ENCODE assay signal across 7 mouse cellular contexts in genomic region chr10:86302761-86303494, GRCm38 (mm10). TPM values are rescaled to one million over a fixed set of nuclear protein-coding genes. Genes with fewer than 3 reads are reported as not detected.
DNase-seq lines count a peak whose midpoint lies in the region; ATAC-seq lines count a peak whose summit lies in the region.

No protein-coding gene starts in this region.

- peaks cover 50% of the 10 kb centered on the region for H3K4me1 ChIP-seq in embryonic facial prominence, embryonic 10.5 days
- peaks cover 52% of the 10 kb centered on the region for H3K4me1 ChIP-seq in limb, embryonic 10.5 days
- peaks cover 12% of the 10 kb centered on the region for H3K4me1 ChIP-seq in midbrain, embryonic 11.5 days (ENCODE audit: control insufficient read depth, insufficient read depth, low read length)
- H3K4me1 ChIP-seq in stomach, embryonic 14.5 days (ENCODE audit: control insufficient read depth, insufficient read depth, low read length): peaks cover 15% of the 10 kb centered on the region; the same call in 1 of the 2 replicates

- H3K27ac ChIP-seq in embryonic facial prominence, embryonic 10.5 days (replicated peaks): no peak overlapping the region
- peak overlapping the region; percentile 19; the same call in 1 of the 2 replicates for H3K27ac ChIP-seq in limb, embryonic 10.5 days
- no peak overlapping the region for H3K27ac ChIP-seq in midbrain, embryonic 11.5 days (ENCODE audit: low read depth, low read length)
- H3K27ac ChIP-seq in stomach, embryonic 14.5 days (ENCODE audit: low read length): no peak overlapping the region; the same call in 1 of the 2 replicates

- no peak overlapping the region for H3K4me2 ChIP-seq in midbrain, embryonic 11.5 days
- H3K4me2 ChIP-seq in stomach, embryonic 14.5 days (replicated peaks; ENCODE audit: low read depth, low read length): peak overlapping the region; percentile 86

- WGBS in embryonic facial prominence, embryonic 10.5 days: 24% methylated on average over 8 of the region's 8 CpGs
- WGBS in limb, embryonic 10.5 days: 34% methylated on average over 8 of the region's 8 CpGs
- WGBS in midbrain, embryonic 11.5 days: 28% methylated on average over 8 of the region's 8 CpGs
- 15% methylated on average over 8 of the region's 8 CpGs for WGBS in stomach, embryonic 14.5 days

- ATAC-seq in midbrain, embryonic 11.5 days (ENCODE audit: low FRiP score): no peak
- no peak; the same call in 1 of the 2 replicates for ATAC-seq in stomach, embryonic 14.5 days (ENCODE audit: insufficient number of reproducible peaks, insufficient read depth, low FRiP score, low read depth)

- H3K9ac ChIP-seq in midbrain, embryonic 11.5 days (ENCODE audit: low read length): no peak overlapping the region
- H3K9ac ChIP-seq in stomach, embryonic 14.5 days (replicated peaks; ENCODE audit: low read depth, low read length): no peak overlapping the region

- peak; percentile 39 to 63 for DNase-seq in adrenal gland, postnatal 4 days (ENCODE audit: low spot score in 2 of 2)
- DNase-seq in embryonic facial prominence, embryonic 10.5 days (ENCODE audit: low spot score): peak; percentile 68
- DNase-seq in heart, adult 18-20 months: peak; percentile 86 to 92
- peak; percentile 83 for DNase-seq in kidney, adult 18-20 months
- peak; percentile 60 for DNase-seq in limb, embryonic 10.5 days (ENCODE audit: low spot score)
- DNase-seq in midbrain, embryonic 11.5 days (ENCODE audit: low spot score, missing footprints): peak; percentile 90

- H3K27me3 ChIP-seq in embryonic facial prominence, embryonic 10.5 days (replicated peaks; ENCODE audit: low read depth, poor library complexity, severe bottlenecking): peaks cover 39% of the 10 kb centered on the region
- peaks cover 15% of the 10 kb centered on the region for H3K27me3 ChIP-seq in limb, embryonic 10.5 days (ENCODE audit: low read depth, poor library complexity, severe bottlenecking)
- H3K27me3 ChIP-seq in midbrain, embryonic 11.5 days (ENCODE audit: control insufficient read depth, insufficient read depth, low read length): no peaks in the 10 kb centered on the region; the same call in 1 of the 2 replicates
- no peaks in the 10 kb centered on the region for H3K27me3 ChIP-seq in stomach, embryonic 14.5 days (ENCODE audit: control insufficient read depth, insufficient read depth, low read length)

- H3K9me3 ChIP-seq in embryonic facial prominence, embryonic 10.5 days: no peaks in the 10 kb centered on the region
- H3K9me3 ChIP-seq in limb, embryonic 10.5 days (replicated peaks): no peaks in the 10 kb centered on the region
- H3K9me3 ChIP-seq in midbrain, embryonic 11.5 days (ENCODE audit: control insufficient read depth, low read length): no peaks in the 10 kb centered on the region
- H3K9me3 ChIP-seq in stomach, embryonic 14.5 days (ENCODE audit: control insufficient read depth, low read depth, low read length): no peaks in the 10 kb centered on the region

- peaks cover 14% of the 10 kb centered on the region for H3K36me3 ChIP-seq in embryonic facial prominence, embryonic 10.5 days (replicated peaks)
- H3K36me3 ChIP-seq in limb, embryonic 10.5 days: peaks cover 22% of the 10 kb centered on the region
- H3K36me3 ChIP-seq in midbrain, embryonic 11.5 days (ENCODE audit: control insufficient read depth, insufficient read depth, low read length): no peaks in the 10 kb centered on the region
- H3K36me3 ChIP-seq in stomach, embryonic 14.5 days (ENCODE audit: control insufficient read depth, insufficient read depth, low read length): peaks cover 7% of the 10 kb centered on the region

- peak overlapping the region; percentile 64 for H3K4me3 ChIP-seq in embryonic facial prominence, embryonic 10.5 days
- H3K4me3 ChIP-seq in limb, embryonic 10.5 days: peak overlapping the region; percentile 84
- no peak overlapping the region for H3K4me3 ChIP-seq in midbrain, embryonic 11.5 days (ENCODE audit: low read depth, low read length)
- H3K4me3 ChIP-seq in stomach, embryonic 14.5 days (ENCODE audit: low read depth, low read length): peak overlapping the region; percentile 71

RNA-seq across cellular contexts. Expression of gene Timp3, which starts 2.8 kb away (rescaled TPM):
- 100 to 1,000 TPM; 314 to 316 TPM for total RNA-seq in adrenal gland, postnatal 4 days (2021)
- 29.4 and 36.3 TPM in 2 replicates for polyA plus RNA-seq in embryonic facial prominence, embryonic 10.5 days (2016; fragmentation: Nextera tagmentation; extraction: Ambion mirVana)
- total RNA-seq in heart, adult 18-20 months (2021): 100 to 1,000 TPM; 161 to 188 TPM
- polyA plus RNA-seq in limb, embryonic 10.5 days (2016; fragmentation: Nextera tagmentation; extraction: Ambion mirVana): 28.9 and 43.5 TPM in 2 replicates
- 20.2 and 20.7 TPM in 2 replicates for polyA plus RNA-seq in midbrain, embryonic 11.5 days (2014; fragmentation: Nextera tagmentation; extraction: Ambion mirVana)
- 88.0 and 88.4 TPM in 2 replicates for polyA plus RNA-seq in stomach, embryonic 14.5 days (2014; fragmentation: Nextera tagmentation; extraction: Ambion mirVana)
